Mouse (Mus musculus): ENCODE data around the gene Gm20479.

Gene Gm20479

DNA sequence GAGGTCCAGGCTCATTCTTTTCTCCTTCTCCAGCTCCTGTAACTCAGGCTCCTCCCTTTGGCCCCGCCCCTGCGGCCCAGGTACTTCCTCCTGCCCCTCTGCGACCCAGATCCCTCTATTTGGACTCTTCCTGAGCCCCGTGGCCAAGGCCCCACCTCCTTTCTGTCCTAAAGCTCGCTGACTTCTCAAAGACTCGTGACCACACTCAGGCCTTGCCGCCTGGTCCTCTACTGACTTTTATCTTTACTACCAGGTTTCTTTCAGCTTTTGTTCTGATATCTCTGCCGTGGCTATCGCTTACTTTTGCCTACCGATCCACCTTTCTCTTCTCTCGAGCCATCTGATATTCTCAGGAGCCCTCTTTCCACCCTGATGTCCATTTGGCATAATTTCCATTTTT lies 10.8 kb upstream of the Gm20479 start:
- no peak for DNase-seq (ENCODE audit: low spot score)

DNA sequence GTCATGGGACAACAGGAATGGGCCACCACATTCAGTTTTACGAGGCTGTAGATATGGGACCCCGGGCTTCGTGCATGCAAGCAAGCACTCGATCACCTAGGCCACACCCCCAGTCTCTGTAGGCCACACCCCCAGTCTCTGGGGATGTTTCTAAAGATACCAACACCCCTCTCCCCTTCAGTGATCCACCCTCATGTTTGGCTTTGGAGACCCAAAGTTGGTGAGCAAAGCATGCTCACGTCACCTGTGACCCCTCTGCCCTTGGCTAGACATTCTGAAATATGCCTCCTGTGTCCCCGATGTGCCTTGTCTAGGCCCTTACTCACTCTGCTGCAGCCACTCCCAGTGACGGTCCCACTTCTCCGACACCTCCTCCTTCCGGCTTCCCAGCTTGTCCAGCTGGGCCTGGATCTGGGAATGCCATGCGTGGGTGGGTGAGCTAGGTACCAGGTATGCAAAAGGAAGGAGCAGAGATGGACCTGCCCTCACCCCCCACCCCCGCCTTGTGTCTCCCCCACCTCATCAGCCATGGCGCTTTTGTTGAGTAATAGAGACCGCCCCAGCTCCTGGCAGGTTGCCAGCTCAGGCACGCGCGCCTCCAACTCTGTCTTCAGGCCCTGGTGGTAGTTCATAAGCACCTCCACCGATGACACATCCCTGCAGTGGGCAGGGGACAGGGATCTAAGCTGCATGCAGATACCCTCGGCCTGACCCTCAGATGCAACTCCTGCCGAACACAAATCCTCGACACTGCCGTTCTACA lies 9.0 kb upstream of the Gm20479 start:
- DNase-seq (ENCODE audit: low spot score), result no peak

DNA sequence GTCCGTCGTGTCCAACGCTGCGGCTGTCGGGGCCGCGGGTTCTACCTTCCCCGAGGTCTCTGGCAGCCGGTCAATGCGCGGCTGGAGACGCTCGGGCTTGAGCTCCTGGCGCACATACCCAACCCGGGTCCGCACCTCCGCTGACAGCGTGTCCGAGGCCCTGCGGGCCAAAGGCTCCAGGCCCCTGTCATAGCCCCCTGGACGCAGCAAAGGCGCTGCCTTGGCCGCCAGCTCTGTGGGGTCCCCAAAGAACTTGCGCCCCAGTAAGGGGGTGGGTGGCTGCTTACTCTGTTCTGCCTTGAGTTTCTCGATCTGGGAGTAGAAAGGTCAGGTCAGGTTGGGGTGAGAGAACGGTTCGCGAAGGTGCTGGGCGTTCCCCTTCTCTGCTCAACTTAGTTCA lies 7.2 kb upstream of the Gm20479 start:
- DNase-seq (ENCODE audit: low spot score), result no peak

- DNase-seq (ENCODE audit: low spot score), result peak; percentile 99
Measured at GRCm38 (mm10) chr7:27361283-27361946, 4.2 kb upstream of the Gm20479 start.

GRCm38 (mm10) chr7:27360749-27361148 lies 3.5 kb upstream of the Gm20479 start:
- DNase-seq (ENCODE audit: low spot score), result no peak

GRCm38 (mm10) chr7:27359706-27360358 lies 2.6 kb upstream of the Gm20479 start:
- DNase-seq (ENCODE audit: low spot score), result no peak

- no peak for DNase-seq (ENCODE audit: low spot score)
Measured at GRCm38 (mm10) chr7:27359162-27359561, 1.9 kb upstream of the Gm20479 start.

DNA sequence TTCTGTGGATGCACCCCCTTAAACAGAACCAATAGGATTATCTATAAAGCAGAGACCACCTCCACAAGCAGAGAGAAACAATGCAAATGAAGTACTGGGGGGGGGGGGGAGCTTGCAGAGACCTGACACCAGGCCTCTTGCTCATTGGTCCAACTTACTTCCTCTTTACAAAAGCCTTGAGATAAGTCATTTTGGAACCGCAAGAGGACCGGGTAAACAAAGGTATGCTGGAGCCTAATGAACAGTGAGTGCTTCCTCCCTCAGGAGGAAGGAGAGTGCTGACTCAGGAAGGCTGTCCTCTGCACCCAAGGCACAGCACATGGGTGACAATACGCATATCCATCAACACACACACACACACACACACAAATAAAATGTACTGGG lies 368 bp upstream of the Gm20479 start:
- no peak for DNase-seq (ENCODE audit: low spot score)

GRCm38 (mm10) chr7:27356248-27356647 lies 971 bp downstream of the Gm20479 start:
- DNase-seq (ENCODE audit: low spot score), result no peak

DNA sequence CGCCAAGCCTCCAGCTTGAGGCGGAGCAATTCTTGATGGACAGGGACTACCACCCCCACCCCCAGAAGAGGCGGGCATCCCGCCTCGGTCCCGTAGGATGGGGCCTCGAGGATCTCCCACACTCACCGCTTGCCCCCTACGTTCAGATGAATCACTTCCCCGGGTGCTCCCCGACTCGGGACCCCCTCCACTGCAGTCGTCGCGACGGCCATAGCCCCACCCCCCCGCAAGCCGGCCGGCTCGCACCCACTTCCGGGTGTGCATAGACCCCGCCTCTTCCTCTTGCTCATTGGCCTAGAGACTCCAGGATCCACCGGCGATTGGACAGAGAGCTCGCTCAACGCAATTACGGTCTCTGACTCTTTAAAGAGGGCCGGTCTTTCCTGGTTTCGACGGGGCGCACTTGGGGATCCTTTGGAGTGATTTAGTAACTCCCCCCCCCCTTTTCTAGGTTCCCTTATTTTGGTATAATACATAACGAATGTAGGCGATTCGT lies 1.4 kb downstream of the Gm20479 start, which contains the start of gene Shkbp1:
Gene Shkbp1, minus strand, starts transcription at position 275 of the 496 bp plus-strand sequence.
- peak; percentile 74 for DNase-seq (ENCODE audit: low spot score)

DNA sequence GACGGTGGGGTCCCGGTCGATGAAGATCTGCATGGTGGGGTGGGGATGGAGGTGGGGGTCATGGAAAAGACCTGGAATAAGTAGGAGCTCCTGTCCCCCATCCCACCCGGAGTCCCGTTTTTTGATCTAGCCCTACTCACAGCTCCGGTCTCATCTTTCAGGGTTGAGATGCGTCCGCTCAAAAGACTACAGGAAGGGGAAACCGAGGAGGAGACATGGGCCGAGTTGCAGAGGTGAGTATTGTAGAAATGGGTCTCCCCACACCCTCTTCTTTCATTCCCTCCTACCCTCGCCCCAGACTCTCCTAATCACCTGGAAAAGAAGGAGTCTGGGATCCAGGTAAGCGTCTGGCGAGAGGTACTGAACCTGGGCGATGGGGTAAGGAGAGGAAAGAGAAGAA lies 2.0 kb downstream of the Gm20479 start:
- no peak for DNase-seq (ENCODE audit: low spot score)

GRCm38 (mm10) chr7:27354783-27355182 lies 2.4 kb downstream of the Gm20479 start:
- DNase-seq (ENCODE audit: low spot score), result no peak

DNA sequence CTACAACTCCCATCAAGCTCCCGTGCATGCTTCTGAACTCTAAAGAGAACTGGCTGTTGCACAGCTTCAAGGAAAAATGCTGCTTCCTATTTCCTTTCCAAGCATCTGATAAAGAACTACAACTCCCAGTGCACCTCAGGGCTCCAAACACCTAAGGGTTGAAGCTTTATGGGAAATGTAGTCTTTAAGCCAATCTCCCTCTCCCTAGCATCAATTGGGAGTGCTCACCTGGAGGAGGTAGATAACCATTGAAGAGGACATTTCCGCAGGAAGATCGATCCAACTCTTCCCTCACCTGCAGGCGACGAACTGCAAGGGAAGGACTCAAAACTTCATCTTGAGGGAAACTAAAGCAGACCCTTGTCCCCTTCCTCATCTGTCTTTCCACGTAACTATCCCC lies 3.1 kb downstream of the Gm20479 start:
- DNase-seq (ENCODE audit: low spot score), result no peak

- no peak for DNase-seq (ENCODE audit: low spot score)
Measured at GRCm38 (mm10) chr7:27345444-27345843, 11.8 kb downstream of the Gm20479 start.

GRCm38 (mm10) chr7:27342595-27342994 lies 14.6 kb downstream of the Gm20479 start:
- no peak for DNase-seq (ENCODE audit: low spot score)

GRCm38 (mm10) chr7:27339519-27339918 lies 17.7 kb downstream of the Gm20479 start:
- peak; percentile 70 for DNase-seq (ENCODE audit: low spot score)

DNA sequence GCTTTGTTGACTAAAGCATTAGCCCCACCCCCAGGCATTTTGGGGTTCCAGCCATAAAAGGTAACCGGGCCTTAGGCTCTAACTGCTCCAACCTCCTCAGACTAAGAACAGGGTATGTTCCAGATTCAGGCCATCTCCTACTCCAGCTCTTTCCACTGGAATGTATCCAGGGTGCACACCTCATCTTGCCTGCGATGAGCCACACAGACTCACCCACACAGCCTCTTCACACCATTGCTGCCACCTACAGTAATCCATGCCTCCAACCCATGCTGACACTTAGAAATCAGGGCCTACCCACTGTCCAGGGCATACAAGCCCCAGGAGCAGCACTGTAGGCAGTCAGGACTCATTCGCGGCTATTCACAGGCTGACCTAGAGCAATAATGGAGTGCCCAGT lies 18.1 kb downstream of the Gm20479 start:
- DNase-seq (ENCODE audit: low spot score), result no peak

GRCm38 (mm10) chr7:27337175-27337853 lies 19.9 kb downstream of the Gm20479 start, which contains the start of gene Ltbp4:
Gene Ltbp4 (minus strand): TSS chr7:27337692.
- DNase-seq (ENCODE audit: low spot score), result no peak

- peak; percentile 83 for DNase-seq (ENCODE audit: low spot score)
Measured at GRCm38 (mm10) chr7:27335928-27336823, 21.0 kb downstream of the Gm20479 start.

GRCm38 (mm10) chr7:27335011-27335720 lies 22.1 kb downstream of the Gm20479 start:
- no peak for DNase-seq (ENCODE audit: low spot score)

Data from left cerebral cortex, adult 11 months (tissue).